Mouse (Mus musculus): Measurements from ENCODE around the gene Mindy1.

The Mindy1 gene

DNA sequence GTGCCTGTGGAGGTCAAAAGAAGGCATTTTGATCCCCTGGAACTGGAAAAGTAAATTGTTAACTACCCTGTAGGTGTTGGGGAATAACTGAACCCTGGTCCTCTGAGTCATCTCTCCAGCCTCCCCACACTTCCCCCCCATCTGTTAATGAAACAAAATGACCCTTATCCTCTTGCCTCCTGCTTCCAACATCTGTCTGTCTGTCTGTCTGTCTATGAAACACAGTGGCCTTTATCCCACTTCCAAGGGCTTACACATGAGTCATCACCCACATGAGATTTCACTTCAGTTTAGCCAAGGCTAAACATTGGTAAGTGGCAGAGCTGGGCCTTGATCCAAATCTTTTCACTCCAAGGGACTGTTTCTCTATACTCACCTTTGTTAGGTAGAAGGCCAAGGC is 13.3 kb upstream of the Mindy1 start:
- no peak for DNase-seq (ENCODE audit: low spot score in 2 of 2)

DNA sequence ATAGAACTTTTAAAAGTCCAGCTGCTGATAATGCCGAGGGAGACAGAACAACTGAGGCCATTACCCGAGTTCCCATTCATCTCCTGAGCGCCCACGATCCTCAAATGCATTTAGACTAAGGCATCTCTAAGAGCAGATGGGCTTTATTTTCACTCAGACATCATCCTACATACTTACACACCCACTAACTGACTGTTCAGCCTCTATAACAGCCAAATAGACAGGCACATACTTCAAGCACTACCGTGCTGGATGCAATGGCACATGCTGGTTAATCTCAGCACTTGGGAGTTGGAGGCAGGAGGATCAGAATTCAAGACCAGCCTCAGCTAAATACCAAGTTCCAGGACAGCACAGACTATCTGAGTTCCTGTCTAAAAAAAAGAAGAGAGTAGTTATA is 11.4 kb upstream of the Mindy1 start:
- peak in 1 of 2 experiments; percentile 53 for DNase-seq (ENCODE audit: low spot score in 2 of 2)

DNA sequence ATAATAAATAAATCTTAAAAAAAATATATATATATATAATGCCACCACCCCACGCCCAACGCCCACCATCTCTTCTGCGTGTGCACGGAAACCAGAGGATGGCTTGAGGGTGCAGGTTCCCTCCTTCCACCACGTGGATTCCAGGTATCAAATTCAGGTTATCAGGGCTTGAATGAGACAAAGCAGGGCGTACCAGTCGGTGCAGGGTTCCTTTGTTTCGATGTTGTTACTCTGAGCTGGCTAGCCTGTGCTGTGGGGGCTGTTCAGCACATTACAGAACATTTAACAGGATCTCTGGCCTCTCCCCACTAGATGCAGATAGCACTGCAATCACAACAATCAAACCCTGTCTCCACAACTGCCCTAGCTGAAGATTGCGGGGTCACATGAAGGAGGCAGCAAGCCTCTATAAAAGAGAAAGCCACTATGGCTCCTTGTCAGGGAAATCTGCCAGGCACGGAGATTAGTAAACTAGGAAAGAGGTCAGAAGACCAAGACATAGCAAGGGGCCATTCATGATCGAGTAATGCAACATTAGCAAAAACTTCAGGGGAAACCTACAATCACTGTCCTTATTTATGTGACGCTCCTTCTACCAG is 10.3 kb upstream of the Mindy1 start:
- no peak for DNase-seq (ENCODE audit: low spot score in 2 of 2)

DNA sequence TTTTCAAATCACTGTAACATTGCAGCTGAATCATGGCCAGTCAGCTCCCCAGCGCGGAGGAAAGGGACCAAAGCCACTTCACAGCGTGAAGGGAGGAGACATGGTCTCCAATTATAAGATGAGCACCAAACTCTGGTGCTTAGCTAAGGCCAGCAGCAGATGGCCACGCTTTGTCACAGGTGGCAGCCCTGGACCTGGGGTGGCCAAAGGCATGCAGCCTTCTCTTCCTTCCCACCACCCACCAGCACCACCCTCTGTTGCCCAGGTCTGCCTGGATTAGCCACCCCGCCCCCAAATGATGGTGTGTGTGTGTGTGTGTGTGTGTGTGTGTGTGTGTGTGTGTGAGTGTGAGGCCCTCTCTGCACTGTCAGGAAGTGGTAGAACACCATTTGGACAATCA is 7.7 kb upstream of the Mindy1 start:
- no peak for DNase-seq (ENCODE audit: low spot score in 2 of 2)

DNA sequence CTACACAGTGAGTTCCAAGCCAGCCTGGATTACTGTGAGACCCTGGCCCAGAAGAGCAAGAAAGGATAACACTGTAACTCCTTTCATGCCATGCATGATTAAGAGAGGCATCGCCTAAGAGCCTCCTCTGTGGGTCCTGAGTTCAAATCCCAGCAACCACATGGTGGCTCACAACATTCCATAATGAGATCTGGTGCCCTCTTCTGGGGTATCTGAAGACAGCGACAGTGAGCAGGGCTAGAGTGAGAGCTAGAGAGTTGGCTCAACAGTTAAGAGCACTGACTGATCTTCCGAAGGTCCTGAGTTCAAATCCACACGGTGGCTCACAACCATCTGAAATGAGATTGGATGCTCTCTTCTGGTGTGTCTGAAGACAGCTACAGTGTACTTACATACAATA is 6.7 kb upstream of the Mindy1 start:
- no peak for DNase-seq (ENCODE audit: low spot score in 2 of 2)

DNA sequence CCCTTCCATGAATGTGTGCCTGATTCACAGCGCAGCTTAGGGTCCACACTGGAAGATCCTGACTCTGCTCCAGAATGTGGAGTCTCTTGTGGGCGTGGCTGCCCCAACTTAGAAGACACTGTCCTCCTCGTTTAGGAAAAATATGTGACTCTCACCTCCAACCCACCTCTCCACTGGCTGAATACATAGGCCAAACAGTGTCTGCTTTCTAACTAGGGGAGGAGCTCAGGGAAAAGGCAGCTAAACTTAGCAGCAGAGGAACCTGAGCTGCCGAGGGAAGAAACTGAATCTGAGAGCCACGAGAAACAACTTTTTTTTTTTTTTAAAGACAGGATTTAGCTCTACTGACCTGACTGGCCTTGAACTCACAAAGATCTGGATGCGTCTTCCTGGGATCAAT is 6.0 kb upstream of the Mindy1 start:
- no peak for DNase-seq (ENCODE audit: low spot score in 2 of 2)

DNA sequence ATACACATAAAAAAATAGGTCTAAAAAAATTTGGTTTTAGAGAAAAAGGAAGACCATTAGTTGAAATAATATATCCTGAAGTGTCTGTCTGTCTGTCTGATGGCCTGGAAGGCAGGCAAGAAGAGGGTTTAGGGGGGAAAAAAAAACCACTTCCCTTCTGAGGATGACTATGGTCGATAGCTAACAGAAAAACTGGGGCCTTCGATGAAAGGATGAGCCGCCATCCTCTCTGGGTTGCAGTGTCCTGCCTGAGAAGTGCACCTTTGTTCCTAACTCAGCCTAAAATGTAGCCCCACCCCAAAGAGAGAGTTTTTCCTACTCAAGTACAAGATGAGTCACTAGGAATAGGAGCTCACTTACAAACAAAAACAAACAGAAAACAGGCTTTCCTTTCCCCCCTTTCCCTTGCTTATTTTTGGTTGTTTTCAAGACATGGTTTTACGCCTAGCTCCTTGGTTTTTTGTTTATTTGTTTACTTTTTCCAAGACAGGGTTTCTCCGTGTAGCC is 4.7 kb upstream of the Mindy1 start:
- no peak for DNase-seq (ENCODE audit: low spot score in 2 of 2)

DNA sequence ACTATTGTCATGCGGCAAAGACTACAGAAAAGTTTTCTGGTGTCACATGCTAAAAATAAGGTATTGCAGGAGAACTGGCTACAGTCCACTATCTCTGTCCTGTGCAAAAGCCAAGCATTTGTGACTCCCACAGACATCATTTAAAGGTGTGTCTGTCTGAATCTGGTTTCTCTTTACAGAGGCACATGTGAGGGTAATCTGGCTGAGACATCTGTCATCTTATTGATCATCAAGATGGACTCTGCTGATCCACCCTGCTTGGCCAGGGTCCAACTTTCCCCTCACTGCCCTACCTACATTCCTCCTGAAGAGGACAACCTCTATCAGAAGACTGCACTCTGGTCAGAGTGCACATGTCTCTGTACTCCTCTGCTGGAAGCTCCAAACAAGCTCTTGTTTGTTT is 4.0 kb upstream of the Mindy1 start:
- DNase-seq (ENCODE audit: low spot score in 2 of 2) = no peak

DNA sequence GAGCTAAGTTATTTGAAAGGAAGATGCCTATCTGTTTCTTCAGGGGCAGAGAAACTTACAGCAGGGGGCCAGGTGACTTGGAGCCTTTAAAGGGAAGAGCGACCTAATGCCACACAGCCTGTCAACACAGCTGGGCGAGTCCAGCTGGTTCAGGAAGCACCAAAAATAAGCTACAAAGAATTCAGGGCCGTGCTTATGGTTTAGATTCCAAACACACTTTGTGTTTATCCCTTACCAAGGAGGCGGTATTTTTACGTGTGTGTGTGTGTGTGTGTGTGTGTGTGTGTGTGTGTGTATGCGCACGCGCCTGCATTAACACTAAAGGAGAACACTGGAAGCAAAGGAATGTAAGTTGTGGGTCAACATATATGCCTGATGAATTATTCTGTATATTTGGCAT is 398 bp upstream of the Mindy1 start:
- DNase-seq (ENCODE audit: low spot score in 2 of 2) = peak; percentile 55 to 60

DNA sequence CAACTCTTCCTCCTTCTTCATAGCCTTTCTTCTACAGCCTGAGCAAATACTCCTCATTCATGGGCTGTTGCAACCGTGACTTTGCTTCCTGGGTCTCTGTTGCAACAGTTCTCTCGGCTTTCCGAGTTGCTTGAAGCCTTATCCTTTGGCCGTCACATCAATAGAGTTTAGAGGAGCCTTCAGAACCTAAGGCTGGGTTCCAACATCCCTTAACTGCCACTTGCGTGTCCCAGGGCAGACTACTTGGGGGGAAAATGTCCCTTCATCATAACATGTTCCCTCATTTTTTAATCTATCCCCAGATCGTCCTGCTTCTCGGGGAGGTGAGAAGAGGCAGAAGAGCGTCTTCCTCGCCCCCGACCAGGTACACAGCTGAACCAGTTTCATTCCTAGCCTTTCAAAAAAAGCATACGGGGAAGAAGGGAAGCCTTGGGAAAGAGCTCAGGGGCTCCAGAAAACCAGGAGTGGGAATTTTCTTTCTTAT is 1.3 kb downstream of the Mindy1 start:
- DNase-seq (ENCODE audit: low spot score in 2 of 2) = no peak

DNA sequence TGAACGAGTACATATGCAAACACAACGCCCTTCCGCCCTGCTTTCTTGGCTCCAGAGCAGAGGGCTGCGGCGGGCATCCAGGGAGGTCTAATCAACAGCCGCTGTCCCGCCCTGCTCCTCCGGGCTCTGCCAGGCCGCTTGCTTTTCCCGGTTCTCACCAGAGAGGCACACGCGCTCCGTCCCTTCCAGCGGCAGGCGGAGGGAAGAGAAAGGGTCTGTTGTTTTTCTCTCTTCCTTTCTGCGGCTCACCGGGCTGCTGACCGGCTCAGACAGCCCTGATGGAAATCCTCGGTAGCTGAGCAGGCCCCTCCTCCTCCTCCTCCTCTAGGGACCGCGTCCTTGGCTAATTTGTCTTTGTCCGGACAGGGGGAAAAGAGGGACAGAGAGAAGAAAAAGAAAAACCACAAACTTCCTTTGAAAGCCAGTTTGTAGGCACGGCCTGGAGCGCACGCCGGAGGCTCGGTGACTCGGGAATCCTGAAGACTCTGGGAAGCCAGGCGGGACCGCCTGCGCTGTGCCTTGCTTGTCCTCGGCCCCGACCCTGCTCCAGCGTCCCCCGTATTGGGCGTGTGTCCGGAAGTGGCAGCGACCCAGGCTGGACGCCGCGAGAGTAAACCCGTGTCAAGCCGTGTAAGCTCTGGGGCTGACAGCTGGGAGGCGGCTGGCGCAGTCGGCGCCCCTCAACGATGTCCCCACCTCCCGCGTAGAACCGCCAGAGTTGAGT is 1.9 kb downstream of the Mindy1 start:
- peak; percentile 84 to 85 for DNase-seq (ENCODE audit: low spot score in 2 of 2)

DNA sequence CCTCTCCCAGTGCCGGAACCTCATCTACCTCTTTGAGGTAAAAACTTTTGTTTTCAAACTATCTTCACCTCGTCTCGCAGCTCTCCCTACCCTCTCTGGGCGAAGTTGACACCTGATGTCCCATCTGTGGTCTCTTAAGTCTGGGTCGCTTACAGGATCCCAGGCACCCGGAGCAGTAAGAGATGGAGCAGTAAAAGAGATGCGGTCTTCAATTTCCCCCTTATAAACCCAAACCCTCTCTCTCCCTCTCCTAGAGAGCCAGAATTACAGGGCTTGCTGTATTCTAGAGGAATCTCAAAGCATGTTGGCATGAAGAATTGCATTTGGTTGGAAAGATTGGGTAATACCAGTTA is 2.4 kb downstream of the Mindy1 start:
- no peak for DNase-seq (ENCODE audit: low spot score in 2 of 2)

DNA sequence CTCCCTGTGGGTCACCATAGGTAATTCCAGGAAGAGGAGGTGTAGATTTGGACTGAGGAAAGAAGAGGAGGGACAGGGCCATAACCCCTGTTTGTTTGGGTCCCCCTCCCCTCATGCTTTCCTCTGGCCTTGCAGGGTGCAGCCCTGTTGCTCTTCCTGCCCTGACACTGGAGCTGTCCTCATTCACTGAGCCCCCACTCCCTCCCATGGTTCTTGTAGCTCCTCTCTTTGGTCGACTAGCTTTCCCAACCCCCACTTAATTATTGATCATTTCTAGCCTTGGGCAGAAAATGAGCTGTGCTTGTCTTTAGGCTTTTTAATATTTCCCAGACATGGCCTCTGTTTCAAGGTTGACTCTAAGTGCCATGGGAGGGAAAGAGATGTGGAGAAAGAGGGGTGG is 2.9 kb downstream of the Mindy1 start:
- DNase-seq (ENCODE audit: low spot score in 2 of 2) = no peak

DNA sequence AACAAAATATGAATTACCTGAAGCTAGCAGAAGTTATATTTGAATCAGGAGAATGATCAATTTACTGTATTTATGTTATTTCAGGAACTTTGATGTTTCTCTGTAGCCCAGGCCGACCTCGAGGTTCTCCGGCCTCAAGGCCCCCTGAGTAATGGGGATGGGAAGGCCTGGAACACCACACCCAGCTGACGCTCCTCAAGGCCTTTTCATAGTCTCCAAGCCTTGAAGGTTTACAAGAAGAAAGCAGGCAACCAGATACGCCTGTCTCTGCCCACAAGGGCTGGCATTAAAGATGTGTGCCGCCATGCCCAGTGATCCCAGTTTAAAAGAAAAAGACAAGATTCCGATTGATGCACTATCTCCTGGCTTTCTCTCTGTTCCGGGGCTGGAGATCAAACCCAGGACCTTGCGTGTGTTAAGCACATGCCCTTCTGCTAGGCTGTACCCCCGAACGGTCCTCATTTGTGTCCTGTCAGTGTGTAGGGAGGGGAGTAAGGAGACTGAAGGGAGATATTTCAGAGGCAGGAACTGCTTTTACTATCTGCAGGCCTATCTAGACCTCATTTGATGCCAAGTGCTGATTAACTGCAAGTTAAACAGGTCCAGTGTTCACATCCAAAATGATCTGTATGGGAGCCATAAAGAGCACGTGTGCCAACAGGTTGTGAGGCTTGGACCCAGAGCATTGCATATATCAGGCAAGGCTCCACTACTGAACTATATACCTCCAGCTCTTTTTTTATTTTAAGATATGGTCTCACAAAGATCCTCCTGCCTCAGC is 3.5 kb downstream of the Mindy1 start:
- no peak for DNase-seq (ENCODE audit: low spot score in 2 of 2)

DNA sequence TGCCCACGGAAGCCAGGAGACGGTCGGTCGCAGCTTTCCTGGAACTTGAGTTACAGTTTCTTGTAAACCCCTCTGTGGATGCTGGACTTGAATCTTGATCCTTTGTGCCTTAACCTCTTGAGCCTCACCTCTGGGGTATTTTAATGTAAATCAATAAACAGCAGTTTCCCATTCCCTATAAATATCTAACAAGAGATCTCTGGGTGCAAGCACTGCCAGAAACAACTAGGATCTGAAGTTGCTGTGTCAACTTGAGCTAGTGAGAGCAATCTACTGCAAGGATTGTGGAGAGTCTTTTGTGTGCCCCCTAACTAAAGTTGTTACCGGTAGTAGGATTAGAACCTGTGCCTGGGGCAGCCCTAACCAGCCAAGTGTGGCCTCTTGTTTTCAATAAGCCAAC is 4.2 kb downstream of the Mindy1 start:
- DNase-seq (ENCODE audit: low spot score in 2 of 2) = no peak

DNA sequence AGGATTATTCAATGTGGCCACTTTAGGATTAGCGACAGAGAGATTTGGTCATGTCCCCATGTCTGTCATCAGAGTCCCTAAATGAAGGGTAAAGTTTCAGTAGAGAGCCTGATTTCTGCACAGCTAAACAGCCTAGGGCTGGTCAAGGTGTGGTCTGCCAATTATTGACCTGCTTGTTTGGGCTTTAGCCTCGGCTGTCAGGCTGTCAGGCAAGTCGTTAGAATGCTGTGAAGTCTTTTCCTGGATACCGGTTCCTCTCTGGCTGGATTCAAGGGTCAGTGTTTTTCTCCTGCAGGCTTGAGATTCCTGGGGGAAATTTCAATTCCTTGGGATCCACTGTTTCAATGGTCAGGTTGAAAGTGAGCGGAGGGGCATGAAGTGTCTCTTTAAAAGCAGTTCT is 4.9 kb downstream of the Mindy1 start:
- no peak for DNase-seq (ENCODE audit: low spot score in 2 of 2)

DNA sequence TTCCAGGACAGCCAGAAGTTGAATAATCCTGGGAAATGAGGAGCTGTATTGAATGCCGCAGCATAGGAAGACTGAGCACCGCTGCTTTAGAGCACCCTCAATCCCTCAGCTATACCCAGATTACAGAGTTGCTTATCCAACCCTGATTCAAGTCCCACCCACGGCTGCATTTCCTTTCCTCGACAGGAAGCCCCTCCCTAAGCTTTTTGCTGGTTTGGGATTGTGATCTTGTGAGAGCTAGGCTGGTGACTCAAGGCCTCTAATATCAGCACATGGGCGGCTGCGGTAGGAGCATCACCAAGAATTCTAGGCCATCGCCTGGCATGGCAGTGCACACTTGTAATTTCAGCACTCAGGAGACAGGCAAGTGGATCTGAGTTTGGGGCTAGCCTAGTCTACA is 5.4 kb downstream of the Mindy1 start:
- DNase-seq (ENCODE audit: low spot score in 2 of 2) = no peak

DNA sequence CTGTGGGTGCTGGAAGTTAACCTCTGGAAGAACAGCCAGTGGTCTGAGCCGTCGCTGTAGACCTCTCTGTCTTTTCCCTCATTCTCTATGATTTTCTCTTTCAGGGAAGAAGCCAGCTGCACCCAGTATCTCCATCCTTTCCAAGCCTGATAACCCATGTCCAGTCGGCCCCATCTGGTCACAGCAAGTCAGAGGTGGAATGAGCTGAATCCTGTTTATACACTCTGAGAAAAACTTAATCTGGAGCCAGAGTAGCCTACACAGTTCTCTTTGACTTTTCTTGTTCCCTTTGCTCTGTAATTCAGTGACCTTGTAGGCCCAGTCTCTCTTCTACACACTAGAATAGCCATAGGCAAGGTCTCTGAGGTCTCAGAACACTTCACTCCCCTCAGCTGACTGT is 6.4 kb downstream of the Mindy1 start:
- DNase-seq (ENCODE audit: low spot score in 2 of 2) = no peak

DNA sequence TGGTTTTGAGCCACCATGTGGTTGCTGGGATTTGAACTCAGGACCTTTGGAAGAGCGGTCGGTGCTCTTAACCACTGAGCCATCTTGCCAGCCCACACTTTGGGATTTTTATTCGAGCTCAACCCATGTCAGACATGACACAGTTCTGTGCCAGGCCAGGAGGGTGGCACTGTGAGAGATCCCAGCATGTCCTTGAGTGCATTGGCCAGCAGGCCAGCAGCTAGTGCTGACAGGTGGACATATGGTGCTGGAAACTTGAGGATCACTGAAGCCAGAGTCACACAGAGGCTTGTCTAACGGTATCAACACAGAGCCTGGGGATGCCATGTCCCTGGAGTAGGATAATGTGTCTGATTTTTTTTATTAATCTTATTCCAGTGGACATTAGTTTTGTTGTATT is 8.3 kb downstream of the Mindy1 start:
- DNase-seq (ENCODE audit: low spot score in 2 of 2) = no peak

DNA sequence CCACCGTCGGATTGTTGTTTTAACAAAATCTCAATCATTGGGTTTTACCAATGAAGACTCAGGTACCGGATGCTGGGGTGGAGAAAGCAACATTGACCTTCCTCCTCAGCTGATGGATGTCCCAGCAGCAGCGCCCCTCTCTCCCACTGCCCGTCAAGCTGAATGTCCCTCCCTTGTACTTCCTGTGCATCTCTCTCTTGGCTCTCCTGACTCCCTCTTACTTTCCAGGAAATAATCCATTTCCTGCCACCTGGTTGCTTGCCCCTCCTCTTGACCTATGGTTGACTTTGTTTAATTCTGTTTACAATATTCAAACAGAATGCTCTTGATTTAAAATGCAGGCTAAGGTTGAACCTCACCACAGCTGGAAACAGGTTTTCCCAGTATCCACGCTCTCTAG is 9.0 kb downstream of the Mindy1 start:
- DNase-seq (ENCODE audit: low spot score in 2 of 2) = no peak

DNA sequence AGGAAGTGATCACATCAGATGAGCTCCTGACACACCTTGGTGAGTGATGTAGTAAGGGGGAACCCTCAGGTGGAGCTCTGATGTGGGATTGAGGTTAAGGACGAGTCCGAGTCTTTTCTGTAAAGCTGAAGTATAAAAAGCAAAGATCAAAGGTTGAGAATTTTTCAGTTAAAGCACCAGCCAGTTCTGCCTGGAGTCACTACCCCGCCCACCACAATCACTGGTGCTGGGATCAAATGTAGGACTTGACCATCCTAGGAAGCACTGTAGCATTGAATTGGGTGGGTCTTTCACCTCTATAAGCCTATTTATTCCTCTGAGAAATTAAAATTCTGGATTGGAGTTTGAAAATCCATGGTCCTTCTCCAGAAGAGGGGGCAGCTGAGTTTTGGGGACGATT is 9.9 kb downstream of the Mindy1 start:
- no peak for DNase-seq (ENCODE audit: low spot score in 2 of 2)

DNA sequence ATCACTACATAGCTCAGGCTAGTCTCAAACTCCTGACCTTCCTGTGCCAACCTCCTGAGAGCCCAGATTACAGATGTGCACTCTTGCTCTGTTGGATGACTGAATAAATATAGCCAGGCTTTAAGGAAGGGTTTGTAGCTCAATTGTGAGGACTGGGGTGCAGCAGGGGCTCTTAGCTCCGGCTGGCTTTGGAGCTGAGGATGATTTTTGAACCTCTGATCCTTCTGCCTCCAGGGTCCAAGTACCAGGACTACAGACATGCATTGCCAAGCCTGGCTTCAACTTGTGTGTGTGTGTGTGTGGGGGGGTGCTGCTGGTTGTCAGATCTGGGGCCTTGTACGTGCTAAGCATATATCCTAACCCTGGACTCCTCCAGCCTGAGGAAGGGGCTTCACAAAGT is 11.8 kb downstream of the Mindy1 start:
- no peak for DNase-seq (ENCODE audit: low spot score in 2 of 2)

DNA sequence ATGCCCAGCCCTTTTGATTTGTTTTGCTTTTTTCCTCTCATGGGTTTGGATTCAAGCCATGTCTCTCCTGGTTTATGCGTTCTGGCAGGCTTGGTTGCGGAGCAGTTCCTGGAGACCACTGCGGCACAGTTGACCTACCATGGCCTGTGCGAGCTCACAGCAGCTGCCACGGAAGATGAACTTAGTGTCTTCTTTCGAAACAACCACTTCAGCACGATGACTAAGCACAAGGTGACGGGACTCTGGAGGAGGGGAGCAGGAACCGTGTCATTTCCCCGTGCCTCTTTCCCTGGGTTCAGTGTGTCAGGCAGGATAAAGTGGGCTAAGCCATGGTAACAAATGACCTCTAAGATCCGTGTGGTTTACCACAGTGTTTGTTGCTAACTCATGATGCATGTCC is 12.4 kb downstream of the Mindy1 start:
- DNase-seq (ENCODE audit: low spot score in 2 of 2) = no peak
